Mouse (Mus musculus): Measurements from ENCODE around the gene Galnt14. TPM values are rescaled to one million over a fixed set of nuclear protein-coding genes. Genes with fewer than 3 reads are reported as not detected.

Gene Galnt14
- polyA plus RNA-seq (2014; fragmentation: Illumina TruSeq; extraction: RNeasy Lipid Tissue Mini Kit (QIAGEN cat#74804); ENCODE audit: insufficient read depth, low read depth, low replicate concordance), result 0.17 TPM

DNA sequence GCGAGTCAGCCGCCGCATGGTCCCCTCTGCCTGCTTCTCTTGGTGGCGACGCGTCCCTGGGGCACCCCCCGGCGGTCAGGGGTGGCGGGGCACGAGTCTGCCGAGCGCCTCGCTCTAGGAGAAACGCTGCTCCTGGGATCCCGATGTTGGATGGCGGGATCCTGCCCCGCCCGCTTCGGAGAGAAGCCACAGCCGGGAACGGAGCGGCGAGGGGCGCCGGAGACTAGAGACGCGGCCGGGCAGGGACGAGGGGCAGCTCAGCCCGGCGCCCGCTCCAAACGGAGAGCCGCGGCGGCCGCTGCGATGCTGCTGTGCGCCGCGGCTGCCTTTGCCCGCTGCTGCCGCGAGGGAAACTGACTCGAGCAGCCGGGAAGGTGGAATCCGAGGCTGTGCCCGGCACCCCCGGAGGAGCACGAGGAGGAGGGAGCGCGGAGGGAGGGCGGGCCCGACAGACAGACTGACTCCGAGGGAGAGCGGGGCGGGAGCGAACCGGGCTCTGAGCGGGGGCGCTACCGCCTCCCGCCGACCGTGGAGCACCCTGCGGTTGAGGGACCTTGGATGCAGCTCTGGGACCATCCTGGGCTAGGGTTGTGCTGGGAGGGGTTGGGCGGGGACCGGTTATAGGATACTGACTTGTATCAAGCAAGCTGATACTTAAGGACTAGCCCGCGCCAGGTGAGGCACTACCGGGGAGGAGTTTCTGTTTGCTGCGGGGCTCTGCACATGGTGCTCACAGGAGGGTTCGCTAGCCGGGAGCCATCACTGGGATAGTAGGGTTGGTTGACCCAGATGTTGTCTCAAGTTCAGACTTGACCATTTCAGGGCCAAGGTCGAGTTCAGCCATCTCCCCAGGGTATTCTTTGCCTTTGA, at the start of gene Galnt14:
Gene Galnt14, minus strand, starts transcription at position 412 of the 870 bp plus-strand sequence.

Other genes with a start within 250 kb of the Galnt14 start
- gene Ehd3, start 93.7 kb upstream of the Galnt14 start, polyA plus RNA-seq (2014; fragmentation: Illumina TruSeq; extraction: RNeasy Lipid Tissue Mini Kit (QIAGEN cat#74804); ENCODE audit: insufficient read depth, low read depth, low replicate concordance), result 6.3 TPM
- 83.3 TPM for gene Xdh, start 239.7 kb upstream of the Galnt14 start, polyA plus RNA-seq (2014; fragmentation: Illumina TruSeq; extraction: RNeasy Lipid Tissue Mini Kit (QIAGEN cat#74804); ENCODE audit: insufficient read depth, low read depth, low replicate concordance)

All from lung, adult 10 weeks (tissue).